Mouse (Mus musculus) liver, embryonic 14.5 days (tissue): ENCODE data around the gene Ppard.

Source experiments
- CTCF ChIP-seq: IDR thresholded peaks from 2 replicates; pipeline ENCODE4 v1.5.1; 2016; ENCODE audit warnings: antibody characterized with exemption, low read depth, control low read depth
- EP300 ChIP-seq: IDR thresholded peaks from 2 replicates; pipeline ENCODE4 v1.6.1; 2016; ENCODE audit warnings: antibody characterized with exemption, low read depth

DNA sequence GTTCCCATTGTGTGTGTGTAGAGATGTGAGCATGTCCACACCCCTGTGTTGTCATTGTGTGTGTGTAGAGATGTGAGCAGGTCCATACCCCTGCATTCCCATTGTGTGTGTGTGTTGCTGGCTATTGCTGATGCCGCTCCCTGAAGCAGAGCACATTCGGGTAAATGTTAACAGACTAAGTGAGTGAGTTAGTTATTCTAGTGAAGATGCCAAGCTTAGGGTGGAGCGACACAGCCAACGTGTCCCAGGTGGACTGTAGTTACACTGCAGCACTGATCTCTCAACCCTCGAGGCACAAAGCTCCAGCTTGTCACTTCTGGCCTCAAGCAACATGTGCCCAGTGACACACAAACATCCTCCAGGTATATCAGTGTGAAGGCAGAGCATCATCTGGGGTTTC is 44.2 kb upstream of the Ppard start:
- no peak for TF ChIP-seq CTCF
- no peak for TF ChIP-seq EP300
